Mouse (Mus musculus) c-Kit-negative CD71-positive TER-119-positive erythroid progenitor cells, embryonic 14.5 days (primary cell): ENCODE measurements around the gene Olfr596.
"Not testable (repeated sequence)": the region's sequence is repeated elsewhere in the genome, so short reads cannot be mapped to it uniquely, and the experiment has no call there.

Experiments
- DNase-seq: peaks from one replicate; pipeline ENCODE4 v3.0.0-alpha.2; 2013; ENCODE audit warnings: low read depth, low spot score

Gene Olfr596

DNA sequence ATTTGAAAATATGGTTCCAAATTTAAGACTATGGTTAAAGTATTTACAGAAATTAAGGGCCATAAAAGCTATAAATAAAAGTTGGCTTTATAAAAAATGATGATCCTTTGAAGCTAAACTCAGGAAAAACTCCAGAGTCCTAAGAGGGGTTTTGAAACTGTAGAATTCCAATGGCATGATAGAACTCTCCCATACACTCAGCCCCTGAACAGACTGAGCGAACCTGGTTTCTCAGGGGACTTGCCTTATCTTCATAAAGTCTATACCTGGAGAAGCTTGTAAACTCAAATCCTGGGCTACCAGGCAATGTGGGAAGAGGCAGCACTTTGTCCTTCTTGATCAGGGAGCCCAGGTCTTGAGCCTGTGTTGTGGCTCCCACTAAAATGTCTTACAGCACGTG lies at the start of gene Olfr596:
Gene Olfr596, plus strand, starts transcription at position 301 of the 400 bp plus-strand sequence.
- not testable (repeated sequence) for DNase-seq

DNA sequence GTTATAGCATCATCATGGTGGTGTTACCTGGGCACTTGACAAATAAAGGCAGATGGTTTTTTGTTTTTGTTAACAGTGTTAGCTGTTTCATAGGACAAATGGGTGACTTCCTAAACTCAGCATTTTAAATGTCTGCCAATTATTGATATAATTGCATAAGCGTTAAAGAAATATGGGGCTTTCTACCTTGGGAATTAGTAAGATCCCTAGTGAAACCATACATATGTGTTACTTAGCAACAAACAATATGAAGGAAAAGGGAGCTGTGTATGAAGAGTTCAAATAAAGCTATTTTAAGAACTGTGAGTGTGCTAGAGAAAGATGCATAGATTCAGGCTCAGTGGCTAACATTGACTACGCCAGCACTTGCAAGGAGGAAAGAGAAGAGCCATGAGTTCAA lies 10.6 kb downstream of the Olfr596 start, which contains the start of gene Olfr597:
Gene Olfr597, plus strand, starts transcription at position 301 of the 400 bp plus-strand sequence.
- DNase-seq = not testable (repeated sequence)

DNA sequence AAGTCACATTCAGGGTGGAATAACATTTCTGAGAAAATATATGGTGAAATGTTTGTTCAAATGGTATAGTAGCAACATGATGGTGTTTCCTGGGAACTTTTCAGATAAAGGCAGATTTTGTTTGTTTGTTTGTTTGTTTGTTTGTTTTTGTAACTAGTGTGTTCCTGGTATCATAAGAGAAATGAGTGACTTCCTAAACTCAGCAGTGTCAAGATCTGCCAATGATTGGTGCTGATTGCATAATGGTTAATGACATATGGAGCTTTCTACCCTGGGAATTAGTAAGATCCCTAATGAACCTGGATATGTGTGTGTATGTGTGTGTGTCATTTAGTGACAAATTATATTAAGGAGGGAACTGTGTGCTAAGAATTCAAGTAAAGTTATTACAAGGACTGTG lies 17.8 kb downstream of the Olfr596 start, which contains the start of gene Olfr598:
Gene Olfr598, plus strand, starts transcription at position 301 of the 400 bp plus-strand sequence.
- DNase-seq = no peak

DNA sequence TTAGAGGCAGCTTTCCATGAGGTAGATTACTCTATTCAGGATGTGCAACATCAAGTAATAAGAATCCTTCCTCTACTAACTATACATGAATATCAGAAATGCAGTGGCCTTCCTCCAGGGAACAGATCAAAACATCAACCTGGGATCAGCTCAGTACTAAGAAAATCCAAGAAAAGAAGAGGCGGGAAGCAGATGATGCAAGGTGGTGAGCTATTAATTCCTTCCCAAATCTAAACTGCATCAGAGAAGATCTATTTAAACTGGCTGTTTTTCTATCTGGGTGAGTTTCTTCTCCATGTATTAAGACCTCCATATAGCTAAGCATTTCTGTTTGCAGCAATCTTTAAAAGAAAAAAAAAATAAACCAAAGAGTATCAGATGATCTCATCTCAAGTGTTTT lies 30.2 kb downstream of the Olfr596 start, which contains the start of gene Olfr599:
Gene Olfr599, plus strand, starts transcription at position 301 of the 400 bp plus-strand sequence.
- DNase-seq = no peak

DNA sequence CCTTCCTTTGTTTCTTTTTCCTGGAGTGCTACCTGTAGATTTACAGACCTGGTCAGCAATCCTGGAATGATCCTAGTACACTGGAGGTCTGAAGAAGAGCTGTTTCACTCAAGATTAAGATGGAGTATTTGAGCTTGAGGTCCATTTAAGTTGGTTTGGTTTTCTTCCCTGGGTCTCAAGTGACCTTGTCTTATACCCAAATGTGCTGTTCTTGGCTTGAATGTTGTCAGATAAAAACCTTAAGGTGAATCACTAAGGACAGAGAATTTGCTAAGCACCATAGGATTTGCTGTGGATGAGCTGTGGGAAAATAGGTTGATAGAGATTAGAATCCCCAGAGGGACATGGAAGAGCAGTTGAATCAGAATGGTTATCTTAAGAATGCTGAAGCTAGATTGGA lies 44.1 kb downstream of the Olfr596 start, which contains the start of gene Olfr600:
Gene Olfr600, minus strand, starts transcription at position 101 of the 400 bp plus-strand sequence.
- DNase-seq = no peak
